Mouse (Mus musculus): ENCODE results near the gene Eva1a.

Gene Eva1a

DNA sequence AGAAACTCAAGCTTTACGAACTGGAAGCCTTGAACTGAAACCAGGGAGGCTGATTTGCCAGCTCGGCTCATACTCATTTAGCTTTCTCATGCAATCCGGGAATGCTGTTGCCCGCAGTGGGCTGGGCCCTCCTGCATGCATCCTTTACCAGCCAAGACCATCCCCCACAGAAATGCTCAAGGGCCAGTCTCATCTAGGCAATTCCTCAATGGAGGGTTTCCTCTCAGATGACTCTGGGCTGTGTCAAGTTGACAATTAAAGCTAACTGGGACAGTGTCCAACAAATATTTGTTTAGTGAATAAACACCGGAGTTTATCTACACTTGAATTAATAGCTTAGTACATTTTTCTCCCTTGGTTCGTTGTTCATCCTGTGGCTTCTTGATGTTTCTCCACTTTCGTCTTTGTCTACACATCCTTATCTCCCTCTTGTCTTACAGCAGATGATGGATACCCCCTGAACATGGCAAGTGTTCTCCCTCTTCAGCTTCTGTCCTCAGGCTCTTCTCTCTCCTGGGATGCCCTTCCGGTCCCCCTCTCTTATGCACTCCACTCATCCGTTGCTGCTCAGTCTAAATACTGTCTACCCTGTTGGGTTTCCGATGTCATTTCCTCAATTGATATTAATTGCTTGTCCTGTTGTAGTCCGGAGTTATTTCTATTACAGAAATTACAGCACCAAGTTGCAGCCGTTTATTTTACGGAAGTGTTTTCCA lies 92.2 kb downstream of the Eva1a start:
- no peak for DNase-seq

DNA sequence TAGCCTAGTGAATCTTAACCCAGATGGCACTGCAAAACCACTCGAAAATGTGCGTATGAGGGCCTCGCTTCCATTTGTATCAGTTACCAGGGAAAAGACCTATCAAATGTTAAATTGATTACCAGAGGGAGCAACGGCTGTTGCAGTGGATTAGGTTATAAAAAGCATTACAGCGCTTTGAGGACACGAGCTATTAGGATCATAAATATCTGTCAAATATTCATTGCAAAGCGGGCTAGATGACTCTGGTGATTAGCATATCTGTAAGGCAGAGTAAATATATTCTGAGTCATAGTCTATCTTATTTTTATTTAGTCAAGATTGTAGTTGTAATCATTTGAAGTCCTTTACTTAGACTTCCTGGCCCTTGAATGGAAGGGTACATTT lies 92.7 kb downstream of the Eva1a start:
- DNase-seq = no peak

DNA sequence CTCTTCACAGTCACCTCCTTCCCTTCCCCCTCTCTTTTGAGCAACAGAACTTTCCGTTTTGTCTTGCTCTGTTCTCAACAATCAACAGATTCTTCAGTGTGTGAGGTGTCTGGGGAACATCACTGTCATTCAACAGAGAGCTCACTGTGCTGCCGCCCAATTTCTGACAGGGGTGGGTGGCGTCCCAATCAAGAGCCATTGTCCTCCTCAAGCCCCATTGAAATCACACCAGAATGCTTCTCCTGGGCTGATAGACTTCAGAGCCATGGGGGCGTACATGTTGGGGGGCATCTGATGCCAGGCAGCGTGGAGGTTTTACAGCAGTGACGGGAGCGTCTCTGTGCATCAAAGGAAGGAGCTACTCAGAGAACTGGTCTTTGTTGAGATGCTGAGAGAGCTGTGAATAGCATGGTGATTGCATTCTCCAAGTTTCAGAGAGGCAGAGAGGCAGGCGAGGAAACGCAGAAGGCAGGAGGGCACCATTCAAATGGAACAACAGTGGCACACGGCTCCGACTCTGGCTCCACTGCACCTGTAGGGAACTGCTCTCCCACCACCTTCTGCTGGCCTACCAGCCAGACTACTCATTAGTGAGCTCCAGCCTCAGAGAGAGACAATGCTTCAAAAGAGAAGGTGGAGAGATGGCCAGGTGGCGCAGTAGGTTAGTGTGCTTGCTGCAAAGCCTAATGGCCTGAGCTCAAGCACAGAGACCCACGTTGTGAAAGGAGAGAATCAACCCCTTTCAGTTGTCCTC lies 95.3 kb downstream of the Eva1a start:
- no peak for DNase-seq
